Mouse (Mus musculus) heart, adult 2 months (tissue): ENCODE data around the gene AL731706.1.

Source experiments
- CTCF ChIP-seq: fragments of 200-600 bp; IDR thresholded peaks from 2 replicates; pipeline ENCODE4 v1.8.1; 2022; ENCODE audit warnings: antibody characterized with exemption, mild to moderate bottlenecking, moderate library complexity
- POLR2A ChIP-seq: fragments of 200-500 bp; IDR thresholded peaks from 2 replicates; pipeline ENCODE4 v1.6.1; 2011; ENCODE audit warnings: mild to moderate bottlenecking, low read depth, low read length, control low read depth; ENCODE audit not compliant: insufficient read depth

GRCm38 (mm10) chr2:136938249-136938648, 47.1 kb upstream of the AL731706.1 start:
- TF ChIP-seq POLR2A: no peak
- no peak for TF ChIP-seq CTCF
